Mouse (Mus musculus): ENCODE measurements around the gene Topors.

- no peak for TF ChIP-seq CTCF (IDR thresholded peaks at IDR 0.05; ENCODE audit: low read depth)
- TF ChIP-seq EP300 (optimal IDR thresholded peaks at IDR 0.05) = no peak
These were observed 41.8 kb downstream of the Topors start for GRCm38 (mm10) chr4:40227886-40228285.
